Comparison of ENCODE assay signal across 11 mouse cellular contexts in genomic region chr14:72042881-72043236, GRCm38 (mm10).
DNase-seq lines count a peak whose midpoint lies in the region; ATAC-seq lines count a peak whose summit lies in the region.
"Had no signal": no experiment of that assay in that cellular context is flagged by ENCODE, and none has a peak within 500 bp of the region (broad histone marks: within the 10 kb centered on the region; RNA-seq: fewer than 3 reads in every experiment).

No protein-coding gene starts in this region.

- 16% methylated on average over 2 of the region's 2 CpGs for WGBS in forebrain, embryonic 14.5 days
- WGBS in heart, embryonic 10.5 days = 33% methylated on average over 2 of the region's 2 CpGs

- H3K9ac ChIP-seq in forebrain, embryonic 14.5 days (ENCODE audit: low read length) = no peak overlapping the region
- H3K9ac ChIP-seq: limb, embryonic 15.5 days had no signal

- H3K9me3 ChIP-seq in forebrain, embryonic 14.5 days (replicated peaks; ENCODE audit: control insufficient read depth, low read length) = no peaks in the 10 kb centered on the region
- H3K9me3 ChIP-seq in heart, embryonic 10.5 days = no peaks in the 10 kb centered on the region
- H3K9me3 ChIP-seq: limb, embryonic 15.5 days had no signal

- H3K4me2 ChIP-seq in forebrain, embryonic 14.5 days (ENCODE audit: low read length) = no peak overlapping the region
- H3K4me2 ChIP-seq: limb, embryonic 15.5 days had no signal

- ATAC-seq in frontal cortex, adult (ENCODE audit: low TSS enrichment) = peak; percentile 78
- peak; percentile 87; the same call in 1 of the 2 replicates for ATAC-seq in forebrain, embryonic 14.5 days

- H3K27ac ChIP-seq in forebrain, embryonic 14.5 days (ENCODE audit: low read depth, low read length) = 0 out of 2 replicates have a peak overlapping the region, but pooled peaks have one; percentile 40
- no peak overlapping the region for H3K27ac ChIP-seq in heart, embryonic 10.5 days
- H3K27ac ChIP-seq: limb, embryonic 15.5 days had no signal

- H3K4me3 ChIP-seq in forebrain, embryonic 14.5 days (ENCODE audit: low read depth, low read length) = no peak overlapping the region
- no peak overlapping the region for H3K4me3 ChIP-seq in heart, embryonic 10.5 days
- H3K4me3 ChIP-seq: limb, embryonic 15.5 days had no signal

- peaks cover 5% of the 10 kb centered on the region; the same call in 1 of the 2 replicates for H3K4me1 ChIP-seq in forebrain, embryonic 14.5 days (ENCODE audit: control insufficient read depth, insufficient read depth, low read length)
- no peaks in the 10 kb centered on the region for H3K4me1 ChIP-seq in heart, embryonic 10.5 days

- no peaks in the 10 kb centered on the region for H3K36me3 ChIP-seq in forebrain, embryonic 14.5 days (ENCODE audit: control insufficient read depth, insufficient read depth, low read length)
- no peaks in the 10 kb centered on the region for H3K36me3 ChIP-seq in heart, embryonic 10.5 days
- H3K36me3 ChIP-seq: limb, embryonic 15.5 days had no signal

- H3K27me3 ChIP-seq in forebrain, embryonic 14.5 days (replicated peaks; ENCODE audit: control insufficient read depth, insufficient read depth, low read length) = no peaks in the 10 kb centered on the region
- H3K27me3 ChIP-seq in heart, embryonic 10.5 days (ENCODE audit: insufficient read depth, poor library complexity, severe bottlenecking) = no peaks in the 10 kb centered on the region
- H3K27me3 ChIP-seq: limb, embryonic 15.5 days had no signal

- no peak for DNase-seq in frontal cortex, postnatal 25 days (ENCODE audit: low spot score in 2 of 2)
- peak; percentile 63 for DNase-seq in brain, adult 2 months (ENCODE audit: low read depth, low spot score)
- DNase-seq in forebrain, embryonic 14.5 days (ENCODE audit: low spot score) = peak; percentile 81
- DNase-seq in layer of hippocampus, postnatal 14 days (ENCODE audit: low spot score in 2 of 2) = peak; percentile 46 to 60
- no peak for DNase-seq in heart, embryonic 10.5 days (ENCODE audit: low spot score)
- no peak for DNase-seq in gastrocnemius, adult 18-20 months (ENCODE audit: low spot score)
- DNase-seq in lung, postnatal 14 days = no peak
- DNase-seq: B cell, adult 2 months; kidney, postnatal 36 days had no signal

Comparison
In these comparisons a context has a peak if more than half of its experiments do, and no peak if none do; other contexts are left out.
1. DNase-seq: peak in brain, adult 2 months (single experiment), forebrain, embryonic 14.5 days (single experiment) and layer of hippocampus, postnatal 14 days (2 of 2); none in frontal cortex, postnatal 25 days (0 of 2), heart, embryonic 10.5 days (single experiment), gastrocnemius, adult 18-20 months (single experiment) and lung, postnatal 14 days (single experiment).